Mouse (Mus musculus): Measurements from ENCODE around the gene Mnx1.

DNA sequence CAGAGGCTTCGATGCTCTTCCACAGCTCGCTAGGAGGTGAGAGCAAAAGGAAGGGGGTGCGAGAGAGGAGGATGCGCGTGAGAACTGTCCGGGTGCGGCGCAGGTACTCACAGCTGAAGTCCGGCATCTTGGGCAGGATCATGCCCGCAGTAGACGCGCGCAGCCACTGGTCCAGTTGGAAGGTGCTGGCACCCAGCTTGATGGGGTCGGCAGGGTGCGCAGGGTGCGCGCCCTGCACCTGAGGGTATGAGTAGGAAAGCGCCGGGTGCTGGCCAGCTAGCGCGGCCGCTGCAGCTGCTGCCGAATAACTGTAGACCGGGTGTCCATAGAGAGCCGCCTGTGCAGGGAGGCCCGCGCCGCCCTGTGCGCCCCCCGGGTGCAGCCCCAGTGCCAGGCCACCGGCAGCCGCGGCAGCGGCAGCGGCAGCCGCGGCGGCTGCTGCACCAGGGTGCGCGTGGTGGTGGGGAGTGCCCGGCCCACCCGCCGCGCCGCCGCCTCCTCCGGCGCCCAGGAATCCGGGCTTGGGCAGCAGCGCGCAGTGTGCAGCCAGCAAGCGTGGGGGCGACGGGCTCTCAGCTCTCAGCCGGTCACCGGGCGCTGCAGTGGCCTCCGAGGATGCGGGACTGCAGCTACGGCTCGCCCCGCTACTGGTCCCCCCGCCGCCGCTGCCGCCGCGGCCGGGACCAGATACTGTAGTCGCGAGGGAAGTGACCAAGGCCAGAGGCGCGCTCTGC is 629 bp downstream of the Mnx1 start:
- TF ChIP-seq POLR2A (IDR thresholded peaks at IDR 0.05; ENCODE audit: insufficient read depth, low read depth, low read length): no peak
- TF ChIP-seq CTCF (IDR thresholded peaks at IDR 0.05): no peak
